Mouse (Mus musculus) CD8-positive naive resting alpha-beta T cell, adult 57 days (primary cell): ENCODE data around the gene Zfp454. TPM values are rescaled to one million over a fixed set of nuclear protein-coding genes. Genes with fewer than 3 reads are reported as not detected.

Experiments used
- total RNA-seq: library from RNA; stranded (reverse); gene quantifications from one replicate; pipeline ENCODE4 v1.2.4, GENCODE M21; 2023

Gene Zfp454
- total RNA-seq: not detected

DNA sequence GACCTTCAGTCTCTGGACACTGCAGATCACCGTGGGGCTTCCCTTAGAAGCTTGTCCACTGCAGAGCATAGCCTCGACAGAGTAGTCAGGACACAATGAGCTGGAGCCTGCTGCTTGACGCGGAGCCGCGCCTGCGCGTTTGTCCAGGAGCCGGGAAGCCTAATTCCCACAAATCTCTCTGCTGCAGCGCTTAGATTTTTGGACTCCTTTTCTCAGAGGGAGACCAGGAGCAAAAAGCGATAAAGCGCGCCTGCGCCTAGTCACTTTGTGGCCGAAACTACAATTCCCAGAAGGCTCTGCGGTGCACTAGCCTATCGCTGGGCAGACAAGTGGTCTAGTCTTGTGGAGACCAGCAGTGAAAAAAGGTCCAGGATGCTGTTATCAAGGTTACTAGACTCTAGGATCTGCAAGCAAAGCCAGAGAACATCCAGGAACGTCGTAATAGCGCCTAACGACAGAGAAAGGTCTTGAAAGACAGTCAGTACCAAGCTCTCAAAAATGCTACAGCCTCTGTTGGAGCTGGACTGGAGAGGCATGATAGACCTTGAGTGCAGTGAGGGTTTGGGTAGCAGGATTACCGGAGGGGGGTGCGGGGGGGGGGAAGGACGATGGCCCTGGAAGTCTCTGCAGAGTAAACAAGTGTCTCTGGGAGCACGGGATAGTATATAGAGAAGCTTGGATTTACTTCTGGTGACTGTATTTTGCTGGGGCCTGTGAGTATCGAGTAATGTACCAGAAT lies at the start of gene Zfp454:
TSS of gene Zfp454 (minus strand) at position 262 of the 739 bp plus-strand sequence.

DNA sequence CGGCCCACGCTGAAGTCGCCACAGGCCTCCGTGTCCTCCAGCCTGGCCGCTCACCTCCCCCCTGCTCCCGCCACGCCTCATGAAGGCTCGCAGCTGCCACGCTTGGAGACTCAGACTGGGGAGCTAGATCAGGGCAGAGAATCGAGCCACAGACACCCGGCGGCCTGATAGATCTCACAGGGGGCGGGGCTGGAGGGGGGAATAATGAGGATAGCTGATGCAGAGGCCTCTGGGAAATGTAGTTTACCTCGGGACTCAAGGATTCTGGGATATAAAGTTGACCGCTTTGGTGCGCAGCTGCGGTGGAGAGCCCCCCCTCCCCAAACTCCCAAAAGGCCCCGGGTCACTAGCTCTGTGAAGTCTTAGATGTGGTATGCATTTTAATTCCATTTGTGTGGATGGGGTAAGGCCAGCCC lies 44.0 kb upstream of the Zfp454 start, which contains the start of gene Zfp354b:
TSS of gene Zfp354b (minus strand) at position 183 of the 416 bp plus-strand sequence.

DNA sequence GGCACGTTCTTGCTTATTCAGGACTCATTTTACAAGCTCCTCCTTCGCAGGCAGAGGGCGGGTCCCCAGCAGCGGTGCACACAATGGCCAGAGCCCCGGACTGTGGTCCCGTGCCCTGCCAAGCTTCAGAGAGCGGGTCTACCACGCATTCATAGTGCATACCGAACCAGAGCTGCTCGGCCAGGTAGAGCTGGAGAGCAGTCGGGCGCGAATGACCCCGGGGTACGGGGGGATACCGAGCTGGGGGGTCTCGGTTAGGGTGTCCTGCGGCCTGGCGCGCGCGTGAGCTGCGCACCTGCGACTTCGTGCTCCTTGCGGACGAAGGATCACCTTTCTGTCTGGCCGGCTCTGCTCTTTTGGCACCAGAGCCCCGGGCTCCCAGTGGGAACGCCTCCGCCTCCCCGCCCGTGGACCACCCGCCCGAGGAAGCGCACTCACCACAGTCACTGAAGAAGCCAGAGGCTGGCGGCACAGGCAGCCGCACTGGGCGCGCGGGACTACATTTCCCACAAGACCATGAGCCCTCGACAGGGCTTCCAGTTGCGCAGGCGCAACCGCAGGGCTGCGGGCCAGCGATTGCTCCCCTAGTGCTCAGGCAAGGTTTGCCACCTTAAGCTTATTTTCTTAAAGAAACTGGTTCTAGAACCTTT lies 28.3 kb upstream of the Zfp454 start, which contains the start of gene Zfp2:
TSS of gene Zfp2 (minus strand) at position 495 of the 650 bp plus-strand sequence.

DNA sequence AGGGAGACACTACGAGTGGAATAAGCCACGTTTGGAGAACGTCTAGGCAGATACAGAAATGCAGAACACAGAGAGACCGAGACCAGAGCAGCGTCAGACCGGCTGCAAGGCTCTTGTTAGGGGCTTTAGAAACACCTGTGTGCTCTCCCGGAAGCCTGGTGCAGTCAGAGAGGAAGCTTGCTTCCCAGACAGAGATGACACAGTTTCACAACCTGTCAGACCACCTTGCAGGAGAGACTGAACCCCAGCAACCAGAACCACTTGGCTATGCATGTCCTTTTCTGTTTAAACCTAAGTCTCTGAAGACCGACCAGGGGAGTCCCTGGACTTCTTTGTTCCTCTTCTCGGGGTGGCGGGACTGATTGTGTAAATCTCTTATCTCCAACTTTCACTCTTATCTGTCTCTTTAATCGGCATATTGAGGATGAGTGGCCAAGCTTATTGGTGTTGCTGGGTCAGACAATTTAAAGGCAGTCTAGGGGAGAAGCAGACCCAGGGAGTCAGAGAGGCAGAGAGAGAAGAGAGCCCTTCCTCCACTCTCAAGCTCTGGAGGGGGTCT lies 37.2 kb downstream of the Zfp454 start, which contains the start of gene Grm6:
TSS of gene Grm6 (plus strand) at position 509 of the 559 bp plus-strand sequence.

GRCm38 (mm10) chr11:50841023-50841735 lies 46.3 kb downstream of the Zfp454 start, which contains the start of gene Zfp879:
TSS of gene Zfp879 (minus strand) at chr11:50841552.

GRCm38 (mm10) chr11:50827010-50827953 lies 60.2 kb downstream of the Zfp454 start, which contains the start of gene Zfp354c:
TSS of gene Zfp354c (minus strand) at chr11:50827724.

Other genes starting within 250 kb of the Zfp454 start
- 17.9 TPM for gene Zfp354c, start 59.9 kb downstream of the Zfp454 start, total RNA-seq
- 0.21 TPM for gene Zfp879, start 46.1 kb downstream of the Zfp454 start, total RNA-seq
- 17.9 TPM for gene Grm6, start 37.0 kb downstream of the Zfp454 start, total RNA-seq
- 3.3 TPM for gene Zfp2, start 28.5 kb upstream of the Zfp454 start, total RNA-seq
- not detected for gene Zfp354b, start 44.0 kb upstream of the Zfp454 start, total RNA-seq
- gene 4933414I15Rik, start 56.1 kb upstream of the Zfp454 start, total RNA-seq: not detected
- gene Prop1, start 66.1 kb upstream of the Zfp454 start, total RNA-seq: not detected
- gene Olfr1378, start 78.9 kb upstream of the Zfp454 start, total RNA-seq: not detected
- not detected for gene Olfr1377, start 94.3 kb upstream of the Zfp454 start, total RNA-seq
- not detected for gene Olfr51, start 115.9 kb upstream of the Zfp454 start, total RNA-seq
- not detected for gene Olfr54, start 126.6 kb upstream of the Zfp454 start, total RNA-seq
- gene Olfr1375, start 160.5 kb upstream of the Zfp454 start, total RNA-seq: not detected
- not detected for gene Zfp354a, start 171.6 kb upstream of the Zfp454 start, total RNA-seq